Mouse (Mus musculus) gastrocnemius, adult 8-10 months (tissue): ENCODE data around the gene Tmprss13. TPM values are rescaled to one million over a fixed set of nuclear protein-coding genes. Genes with fewer than 3 reads are reported as not detected.

ENCODE experiments used
- DNase-seq, 2 experiments: peaks; one replicate each; pipeline ENCODE4 v3.0.0; 2022; ENCODE audit warnings: low spot score in 2 of 2
- total RNA-seq, 4 experiments: library from RNA; stranded (reverse); gene quantifications; 2 replicates each; pipeline ENCODE4 v1.2.4; 2022

The Tmprss13 gene
- total RNA-seq, 4 experiments from 2014 or later, result 0.16 to 1.3 (median 0.50) TPM

- no peak for DNase-seq
Observed at GRCm38 (mm10) chr9:45380411-45381251, 61.7 kb downstream of the Tmprss13 start.

- no peak for DNase-seq
Observed at GRCm38 (mm10) chr9:45382336-45382735, 63.4 kb downstream of the Tmprss13 start.

- no peak for DNase-seq
Observed at GRCm38 (mm10) chr9:45382834-45383233, 63.9 kb downstream of the Tmprss13 start.

DNA sequence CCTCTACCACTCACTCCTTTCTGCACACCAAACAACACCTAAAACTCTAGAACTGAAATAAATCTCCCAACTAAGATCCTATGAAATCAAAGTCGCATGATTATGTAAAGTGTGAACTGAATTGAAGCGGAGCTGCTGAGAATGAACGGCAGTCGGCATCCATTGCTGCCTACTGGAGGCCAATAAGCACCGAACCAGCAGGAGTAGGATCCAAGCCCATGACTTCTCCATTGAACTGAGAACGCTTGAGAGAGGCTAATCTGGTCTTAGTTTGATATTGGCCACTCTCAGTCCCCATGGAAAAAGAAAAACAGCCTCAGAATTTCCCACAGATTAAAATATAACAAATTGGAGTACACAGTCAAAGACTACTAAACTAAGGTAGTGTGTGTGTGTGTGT is 65.0 kb downstream of the Tmprss13 start:
- no peak for DNase-seq

DNA sequence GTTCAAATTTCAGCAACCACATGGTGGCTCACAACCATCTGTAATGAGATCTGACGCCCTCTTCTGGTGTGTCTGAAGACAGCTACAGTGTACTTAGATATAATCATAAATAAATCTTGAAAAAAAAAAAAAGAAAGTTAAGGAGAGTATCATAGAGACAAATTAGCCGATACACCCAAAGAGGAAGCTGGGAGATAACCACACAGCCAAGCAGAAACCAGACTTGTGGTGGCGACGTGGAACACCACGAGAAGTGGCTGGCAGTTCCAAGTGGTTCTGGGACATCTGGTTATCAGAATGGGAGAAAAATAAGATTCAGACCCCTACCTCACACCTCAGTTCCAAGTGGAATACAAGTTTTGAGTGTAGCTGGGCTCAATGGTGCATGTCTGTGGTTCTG is 67.8 kb downstream of the Tmprss13 start:
- DNase-seq, result no peak

- DNase-seq, result peak; percentile 79 to 82
Observed at GRCm38 (mm10) chr9:45388385-45388994, 69.6 kb downstream of the Tmprss13 start.

GRCm38 (mm10) chr9:45389596-45389995 is 70.7 kb downstream of the Tmprss13 start:
- no peak for DNase-seq

- no peak for DNase-seq
Observed at GRCm38 (mm10) chr9:45391299-45391698, 72.4 kb downstream of the Tmprss13 start.

GRCm38 (mm10) chr9:45395218-45395617 is 76.3 kb downstream of the Tmprss13 start:
- DNase-seq, result no peak

- DNase-seq, result no peak
Observed at GRCm38 (mm10) chr9:45395796-45396195, 76.9 kb downstream of the Tmprss13 start.

Other genes starting within 250 kb of the Tmprss13 start
- gene Jaml, start 239.9 kb upstream of the Tmprss13 start, total RNA-seq, result under 1 TPM; 0.12 to 0.81 (median 0.24) TPM
- gene Scn2b, start 201.3 kb upstream of the Tmprss13 start, total RNA-seq, result 1 to 10 TPM; 1.5 to 2.1 (median 1.6) TPM
- gene Scn4b, start 180.7 kb upstream of the Tmprss13 start, total RNA-seq, result 100 to 1,000 TPM; 209 to 275 (median 247) TPM
- gene BC049352, start 137.1 kb upstream of the Tmprss13 start, total RNA-seq, result 1 to 10 TPM in 3 of 4 experiments, under 1 TPM in 1; 0.78 to 1.9 (median 1.4) TPM
- not detected for gene Tmprss4, start 115.0 kb upstream of the Tmprss13 start, total RNA-seq
- gene Il10ra, start 50.0 kb upstream of the Tmprss13 start, total RNA-seq, result under 1 TPM; 0.15 to 0.36 (median 0.28) TPM
- gene Fxyd6, start 51.1 kb downstream of the Tmprss13 start, total RNA-seq, result 10 to 100 TPM; 42.6 to 50.9 (median 47.3) TPM
- gene Fxyd2, start 80.6 kb downstream of the Tmprss13 start, total RNA-seq, result 1 to 10 TPM in 2 of 4 experiments, under 1 TPM in 1, not detected in 1; 0.88 to 3.6 (median 1.7) TPM
- gene Dscaml1, start 107.5 kb downstream of the Tmprss13 start, total RNA-seq, result not detected